Mouse (Mus musculus) heart, embryonic 13.5 days (tissue): Measurements from ENCODE around the gene Tas2r143. TPM values are rescaled to one million over a fixed set of nuclear protein-coding genes. Genes with fewer than 3 reads are reported as not detected.

Experiments
- ATAC-seq: fragments of 200-750 bp; cut with Nextera tagmentation; 2 replicates; pipeline ENCODE4 v1.8.0; 2017; ENCODE audit warnings: moderate TSS enrichment; ENCODE audit not compliant: insufficient number of reproducible peaks, low FRiP score, low TSS enrichment; ENCODE audit errors: extremely low read depth
- H3K27ac ChIP-seq: fragments of 300-500 bp; sonication (generic); replicated peaks from 2 replicates; pipeline ENCODE4 v1.5.1; 2015; ENCODE audit warnings: moderate library complexity, mild to moderate bottlenecking, inconsistent platforms
- H3K27me3 ChIP-seq: fragments of 300-500 bp; sonication (generic); replicated peaks from 2 replicates; pipeline ENCODE4 v1.6.1; 2015; ENCODE audit warnings: mild to moderate bottlenecking, inconsistent platforms
- H3K36me3 ChIP-seq: fragments of 300-500 bp; sonication (generic); 2 replicates; pipeline ENCODE4 v1.6.1; 2015; ENCODE audit warnings: mild to moderate bottlenecking, inconsistent platforms
- H3K4me1 ChIP-seq: fragments of 300-500 bp; sonication (generic); 2 replicates; pipeline ENCODE4 v1.6.1; 2015; ENCODE audit warnings: inconsistent platforms
- H3K4me2 ChIP-seq: fragments of 300-500 bp; sonication (generic); 2 replicates; pipeline ENCODE4 v1.6.1; 2015; ENCODE audit warnings: inconsistent platforms, mild to moderate bottlenecking, moderate library complexity
- H3K4me3 ChIP-seq: fragments of 300-500 bp; sonication (generic); 2 replicates; pipeline ENCODE4 v1.5.1; 2015; ENCODE audit warnings: moderate library complexity, mild to moderate bottlenecking, inconsistent platforms
- H3K9ac ChIP-seq: fragments of 300-500 bp; sonication (generic); 2 replicates; pipeline ENCODE4 v1.6.1; 2015; ENCODE audit warnings: inconsistent platforms, mild to moderate bottlenecking, moderate library complexity
- H3K9me3 ChIP-seq: fragments of 300-500 bp; sonication (generic); 2 replicates; pipeline ENCODE4 v1.6.1; 2016; ENCODE audit warnings: inconsistent platforms
- WGBS: fragments of 180-500 bp; shearing (Covaris S2); methylation state at CpG from one replicate; pipeline ENCODE4 v1.1.7; 2015; ENCODE audit warnings: mixed read lengths; 5-methylcytosine and 5-hydroxymethylcytosine counted together
- polyA plus RNA-seq: library from polyadenylated mRNA; unstranded; fragments of >200 nt; fragmentation: Nextera tagmentation; extraction: Ambion mirVana; gene quantifications from 2 replicates; pipeline ENCODE4 v1.2.1, GENCODE M21; 2015

Gene Tas2r143
- not detected in 2 replicates for polyA plus RNA-seq

DNA sequence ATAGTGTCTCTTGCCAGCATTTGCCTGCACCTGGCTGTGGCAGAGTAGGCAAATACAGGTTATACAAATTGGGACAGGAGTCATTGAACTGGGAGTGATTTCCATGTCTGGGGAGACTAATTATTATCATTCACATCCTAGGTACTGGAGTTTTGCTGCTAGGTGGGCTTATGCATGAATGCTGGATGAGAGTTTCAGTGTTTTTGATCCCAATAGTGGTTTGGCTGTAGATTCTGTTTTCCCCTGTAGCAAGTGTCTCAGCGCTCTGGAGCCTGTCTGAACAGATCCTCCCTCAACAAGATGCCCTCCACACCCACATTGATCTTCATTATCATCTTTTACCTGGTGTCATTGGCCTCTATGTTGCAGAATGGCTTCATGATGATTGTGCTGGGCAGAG lies at the start of gene Tas2r143:
Gene Tas2r143, plus strand, starts transcription at position 301 of the 400 bp plus-strand sequence.
- Histone ChIP-seq H3K27me3 (no peaks in the 10 kb centered on the region), H3K9ac (no peak within 1 kb of the TSS), H3K4me3 (no peak within 1 kb of the TSS), H3K4me2 (no peak within 1 kb of the TSS), H3K9me3 (no peaks in the 10 kb centered on the region), H3K4me1 (peaks cover 12% of the 10 kb centered on the region), H3K27ac (no peak within 1 kb of the TSS), H3K36me3 (no peaks in the 10 kb centered on the region)
- ATAC-seq: no peak
- 82% methylated on average over 1 of the region's 1 CpGs for WGBS

DNA sequence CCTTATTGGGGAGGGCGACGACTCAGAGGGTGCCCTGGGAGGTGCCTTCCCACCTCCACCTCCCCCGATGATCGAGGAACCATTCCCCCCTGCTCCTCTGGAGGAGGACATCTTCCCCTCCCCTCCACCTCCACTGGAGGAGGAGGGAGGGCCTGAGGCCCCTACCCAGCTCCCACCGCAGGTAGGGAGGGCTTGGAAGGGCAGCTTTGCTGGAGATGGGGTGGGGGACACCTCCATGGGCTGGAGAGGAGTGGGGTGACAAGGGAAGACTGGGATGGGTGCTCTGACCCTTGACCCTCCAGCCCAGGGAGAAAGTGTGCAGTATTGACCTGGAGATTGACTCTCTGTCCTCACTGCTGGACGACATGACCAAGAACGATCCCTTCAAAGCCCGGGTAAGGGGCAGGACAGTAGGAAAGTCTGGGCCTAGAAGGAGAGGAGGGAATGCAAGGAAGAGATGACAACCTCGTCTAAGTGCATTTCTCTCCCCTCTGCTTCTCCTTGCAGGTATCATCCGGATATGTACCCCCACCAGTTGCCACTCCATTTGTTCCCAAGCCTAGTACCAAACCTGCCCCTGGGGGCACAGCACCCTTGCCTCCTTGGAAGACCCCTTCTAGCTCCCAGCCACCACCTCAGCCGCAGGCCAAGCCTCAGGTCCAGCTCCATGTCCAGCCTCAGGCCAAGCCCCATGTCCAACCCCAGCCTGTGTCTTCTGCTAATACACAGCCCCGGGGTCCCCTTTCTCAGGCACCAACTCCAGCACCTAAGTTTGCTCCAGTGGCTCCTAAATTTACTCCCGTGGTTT lies 48.9 kb upstream of the Tas2r143 start:
- peak overlapping the region; percentile 98 for H3K4me2 ChIP-seq
- WGBS: 25% methylated on average over 13 of the region's 13 CpGs
- no peak for ATAC-seq
- H3K36me3 ChIP-seq: peaks cover 47% of the 10 kb centered on the region
- peaks cover 62% of the 10 kb centered on the region for H3K4me1 ChIP-seq
- H3K9ac ChIP-seq: peak overlapping the region; percentile 100
- H3K9me3 ChIP-seq: no peaks in the 10 kb centered on the region
- peak overlapping the region; percentile 100 for H3K27ac ChIP-seq
- H3K27me3 ChIP-seq: no peaks in the 10 kb centered on the region
- peak overlapping the region; percentile 94 for H3K4me3 ChIP-seq

DNA sequence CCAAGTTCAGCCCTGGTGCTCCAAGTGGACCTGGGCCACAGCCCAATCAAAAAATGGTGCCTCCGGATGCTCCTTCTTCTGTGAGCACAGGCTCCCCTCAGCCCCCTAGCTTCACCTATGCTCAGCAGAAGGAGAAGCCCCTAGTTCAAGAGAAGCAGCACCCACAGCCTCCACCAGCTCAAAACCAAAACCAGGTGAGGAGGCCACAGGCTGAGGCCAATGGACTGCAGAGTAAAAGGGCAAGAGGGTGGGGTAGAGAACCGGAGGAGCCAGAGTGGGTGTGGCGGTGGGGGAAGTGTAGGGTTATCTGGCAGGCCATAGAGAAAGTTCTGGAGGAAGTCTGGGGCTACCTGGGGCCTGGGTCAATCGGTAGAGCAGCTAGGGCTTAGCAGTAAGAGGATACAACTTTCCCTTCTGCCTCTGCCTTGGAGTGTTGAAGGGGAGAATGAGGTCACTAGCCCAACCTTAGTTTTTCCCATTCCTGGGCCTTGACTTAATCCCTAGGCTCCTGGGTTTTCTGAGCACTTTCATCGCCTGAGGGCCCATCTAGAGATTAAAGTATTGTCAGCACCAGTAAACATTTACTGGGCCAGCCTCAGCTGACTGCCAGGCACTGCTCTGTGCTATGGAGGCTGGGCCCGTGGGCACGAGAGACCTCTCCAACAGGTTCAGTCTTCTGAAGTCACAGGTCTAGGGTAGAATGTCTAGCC lies 48.1 kb upstream of the Tas2r143 start:
- Histone ChIP-seq H3K4me2 (peak overlapping the region; percentile 98), H3K27me3 (no peaks in the 10 kb centered on the region), H3K4me1 (peaks cover 69% of the 10 kb centered on the region), H3K9ac (peak overlapping the region; percentile 100), H3K36me3 (peaks cover 55% of the 10 kb centered on the region), H3K9me3 (no peaks in the 10 kb centered on the region), H3K4me3 (peak overlapping the region; percentile 94), H3K27ac (peak overlapping the region; percentile 100)
- no peak for ATAC-seq
- 42% methylated on average over 7 of the region's 7 CpGs for WGBS

- Histone ChIP-seq H3K4me3 (peak overlapping the region; percentile 94), H3K27ac (peak overlapping the region; percentile 100), H3K36me3 (peaks cover 60% of the 10 kb centered on the region), H3K9me3 (no peaks in the 10 kb centered on the region), H3K4me1 (peaks cover 75% of the 10 kb centered on the region), H3K4me2 (peak overlapping the region; percentile 98), H3K9ac (peak overlapping the region; percentile 100), H3K27me3 (no peaks in the 10 kb centered on the region)
- no peak for ATAC-seq
- WGBS: 61% methylated on average over 1 of the region's 1 CpGs
Measured at GRCm38 (mm10) chr6:42352486-42352846, 47.6 kb upstream of the Tas2r143 start.

- Histone ChIP-seq H3K36me3 (peaks cover 67% of the 10 kb centered on the region), H3K4me1 (peaks cover 81% of the 10 kb centered on the region), H3K27ac (peak overlapping the region; percentile 100), H3K4me2 (peak overlapping the region; percentile 98), H3K27me3 (no peaks in the 10 kb centered on the region), H3K9me3 (no peaks in the 10 kb centered on the region), H3K4me3 (peak overlapping the region; percentile 94), H3K9ac (peak overlapping the region; percentile 100)
- ATAC-seq: no peak
- 23% methylated on average over 8 of the region's 8 CpGs for WGBS
Measured at GRCm38 (mm10) chr6:42353180-42353579, 46.9 kb upstream of the Tas2r143 start.

DNA sequence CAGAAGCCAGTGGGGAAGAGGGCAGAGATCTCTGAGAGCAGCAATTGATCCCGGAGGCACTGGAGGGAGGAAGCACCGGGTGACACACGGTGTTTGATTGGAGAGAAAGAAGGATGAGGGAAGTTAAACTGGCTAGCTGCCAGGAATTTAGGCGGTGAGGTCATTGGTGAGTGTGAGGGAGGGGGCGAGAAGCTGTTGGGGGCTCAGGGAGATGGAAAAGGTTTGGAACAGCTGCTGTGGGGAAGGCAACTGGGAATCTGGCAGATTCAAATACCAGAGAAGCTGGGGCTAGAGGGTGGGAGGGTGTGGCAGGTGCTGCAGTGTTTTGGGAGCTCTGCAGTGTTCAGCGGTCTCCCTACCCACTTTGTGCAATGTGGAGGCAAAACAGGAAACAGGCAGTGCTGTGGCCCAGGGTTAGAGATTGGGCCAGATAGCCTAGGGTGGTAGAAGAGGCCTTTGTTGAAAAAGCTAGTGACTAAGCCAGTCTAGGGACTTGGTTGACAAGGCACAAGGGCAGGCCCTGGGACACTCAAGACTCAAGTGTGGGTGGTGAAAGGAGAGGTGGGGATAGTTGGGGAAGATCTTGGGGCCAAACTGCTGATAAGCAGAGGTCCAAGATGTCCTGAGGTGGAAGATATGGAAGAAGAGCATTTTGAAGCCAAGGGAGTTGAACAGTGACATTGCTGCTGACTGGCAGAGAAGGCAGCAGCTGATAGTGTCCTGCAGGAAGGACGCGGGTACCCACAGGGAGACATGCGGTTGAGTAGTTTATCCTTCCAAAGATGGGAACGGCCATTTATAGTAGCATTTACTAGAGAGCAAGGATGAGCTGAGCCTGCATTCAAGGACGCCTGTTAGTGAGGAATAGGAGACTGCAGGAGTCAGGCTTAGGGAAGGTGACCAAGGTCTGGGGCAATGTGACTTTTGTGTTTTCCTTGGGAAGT lies 45.7 kb upstream of the Tas2r143 start:
- Histone ChIP-seq H3K9me3 (no peaks in the 10 kb centered on the region), H3K4me1 (peaks cover 86% of the 10 kb centered on the region), H3K4me3 (peak overlapping the region; percentile 94), H3K36me3 (peaks cover 79% of the 10 kb centered on the region), H3K4me2 (peak overlapping the region; percentile 98), H3K9ac (peak overlapping the region; percentile 100), H3K27ac (peak overlapping the region; percentile 100), H3K27me3 (no peaks in the 10 kb centered on the region)
- no peak for ATAC-seq
- 15% methylated on average over 11 of the region's 11 CpGs for WGBS

- no peak for ATAC-seq
- Histone ChIP-seq H3K27ac (peak overlapping the region; percentile 100; the same call in 1 of the 2 replicates), H3K9me3 (no peaks in the 10 kb centered on the region), H3K4me1 (peaks cover 96% of the 10 kb centered on the region), H3K4me3 (peak overlapping the region; percentile 94), H3K9ac (peak overlapping the region; percentile 100), H3K27me3 (no peaks in the 10 kb centered on the region), H3K36me3 (peaks cover 89% of the 10 kb centered on the region), H3K4me2 (peak overlapping the region; percentile 98)
- WGBS: 88% methylated on average over 6 of the region's 6 CpGs
Measured at GRCm38 (mm10) chr6:42355366-42355765, 44.7 kb upstream of the Tas2r143 start.

DNA sequence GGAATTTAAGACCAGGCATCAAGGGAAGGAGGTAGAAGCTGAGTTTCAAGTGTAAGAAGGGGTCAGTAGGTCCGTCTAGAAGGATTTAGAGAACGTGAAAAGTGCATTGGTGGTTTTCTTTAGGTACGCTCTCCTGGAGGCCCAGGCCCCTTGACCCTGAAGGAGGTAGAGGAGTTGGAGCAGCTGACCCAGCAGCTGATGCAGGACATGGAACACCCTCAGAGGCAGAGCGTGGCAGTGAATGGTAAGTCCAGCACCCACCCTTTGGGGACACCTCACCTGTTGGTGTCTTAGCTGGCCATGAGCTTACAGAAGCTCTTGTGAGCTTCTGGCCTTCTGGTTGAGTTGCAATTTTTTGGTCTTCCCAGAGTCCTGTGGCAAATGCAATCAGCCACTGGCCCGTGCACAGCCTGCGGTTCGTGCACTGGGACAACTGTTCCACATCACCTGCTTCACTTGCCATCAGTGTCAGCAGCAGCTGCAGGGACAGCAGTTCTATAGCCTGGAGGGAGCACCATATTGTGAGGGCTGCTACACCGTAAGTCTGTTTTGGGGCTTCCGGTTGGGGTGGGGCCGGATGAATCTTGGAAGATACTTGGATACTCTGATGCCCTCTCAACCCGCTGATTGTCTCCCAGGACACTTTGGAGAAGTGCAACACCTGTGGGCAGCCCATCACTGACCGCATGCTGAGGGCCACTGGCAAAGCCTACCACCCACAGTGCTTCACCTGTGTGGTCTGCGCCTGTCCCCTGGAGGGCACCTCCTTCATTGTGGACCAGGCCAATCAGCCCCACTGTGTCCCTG lies 44.0 kb upstream of the Tas2r143 start:
- Histone ChIP-seq H3K27me3 (no peaks in the 10 kb centered on the region), H3K9ac (peak overlapping the region; percentile 100; the same call in 1 of the 2 replicates), H3K4me1 (peaks cover 100% of the 10 kb centered on the region), H3K27ac (peak overlapping the region; percentile 100; the same call in 1 of the 2 replicates), H3K9me3 (no peaks in the 10 kb centered on the region), H3K4me2 (peak overlapping the region; percentile 98), H3K4me3 (no peak overlapping the region), H3K36me3 (peaks cover 94% of the 10 kb centered on the region)
- ATAC-seq: no peak
- WGBS: 89% methylated on average over 13 of the region's 13 CpGs

GRCm38 (mm10) chr6:42356913-42357312 lies 43.1 kb upstream of the Tas2r143 start:
- Histone ChIP-seq H3K4me2 (no peak overlapping the region), H3K4me1 (peaks cover 100% of the 10 kb centered on the region), H3K36me3 (peaks cover 92% of the 10 kb centered on the region), H3K9me3 (no peaks in the 10 kb centered on the region), H3K9ac (peak overlapping the region; percentile 62; the same call in 1 of the 2 replicates), H3K27me3 (no peaks in the 10 kb centered on the region), H3K27ac (peak overlapping the region; percentile 55; the same call in 1 of the 2 replicates), H3K4me3 (no peak overlapping the region)
- ATAC-seq: no peak
- WGBS: 88% methylated on average over 5 of the region's 5 CpGs

GRCm38 (mm10) chr6:42357901-42358300 lies 42.1 kb upstream of the Tas2r143 start:
- H3K4me2 ChIP-seq: no peak overlapping the region
- H3K36me3 ChIP-seq: peaks cover 82% of the 10 kb centered on the region
- H3K9me3 ChIP-seq: no peaks in the 10 kb centered on the region
- H3K4me3 ChIP-seq: no peak overlapping the region
- H3K27me3 ChIP-seq: no peaks in the 10 kb centered on the region
- H3K9ac ChIP-seq: peak overlapping the region; percentile 62; the same call in 1 of the 2 replicates
- 51% methylated on average over 6 of the region's 6 CpGs for WGBS
- peak overlapping the region; percentile 55 for H3K27ac ChIP-seq
- H3K4me1 ChIP-seq: peaks cover 100% of the 10 kb centered on the region
- no peak for ATAC-seq
